Mouse (Mus musculus): ENCODE measurements at regions not wholly inside any gene's neighbourhood (a gene's known extent, or its start where the extent isn't known, plus 50 kb on each side); places are given as distances from the start of the nearest gene placed in this dataset.

DNA sequence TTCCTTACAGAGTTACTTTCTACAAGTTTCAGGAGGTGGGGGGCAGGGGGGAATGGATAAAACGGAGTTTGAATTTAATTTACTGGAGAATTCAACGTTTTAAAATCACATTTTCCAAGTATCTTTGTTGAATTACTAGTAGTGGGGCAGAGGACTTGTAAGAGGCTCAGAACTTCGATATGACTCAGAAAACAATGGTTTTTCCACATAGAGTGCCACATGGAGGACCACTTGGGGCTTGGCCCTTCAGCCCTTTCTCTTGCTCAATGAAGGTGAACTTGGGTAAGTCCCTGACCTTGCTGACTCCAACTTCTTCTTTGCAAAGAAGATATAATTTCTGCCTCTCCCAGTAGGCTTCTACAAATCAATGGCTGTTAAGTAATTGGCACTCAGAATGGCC lies 99.8 kb downstream of the Etaa1 start:
- Histone ChIP-seq H3K9ac (ENCODE audit: low read length) (no peak overlapping the region), H3K4me1 (ENCODE audit: control insufficient read depth, insufficient read depth, low read length) (no peaks in the 10 kb centered on the region), H3K27ac (replicated peaks; ENCODE audit: low read depth, low read length) (no peak overlapping the region), H3K4me3 (ENCODE audit: low read depth, low read length) (no peak overlapping the region), H3K27me3 (ENCODE audit: control insufficient read depth, insufficient read depth, low read length) (no peaks in the 10 kb centered on the region), H3K9me3 (ENCODE audit: control insufficient read depth, low read length) (no peaks in the 10 kb centered on the region), H3K36me3 (ENCODE audit: control insufficient read depth, insufficient read depth, low read length) (no peaks in the 10 kb centered on the region), H3K4me2 (ENCODE audit: low read depth, severe bottlenecking) (no peak overlapping the region)
- no peak for DNase-seq (ENCODE audit: low spot score)
- ATAC-seq (ENCODE audit: insufficient number of reproducible peaks, low FRiP score, low TSS enrichment, low read depth), result no peak
- 61% methylated on average over 3 of the region's 3 CpGs for WGBS

DNA sequence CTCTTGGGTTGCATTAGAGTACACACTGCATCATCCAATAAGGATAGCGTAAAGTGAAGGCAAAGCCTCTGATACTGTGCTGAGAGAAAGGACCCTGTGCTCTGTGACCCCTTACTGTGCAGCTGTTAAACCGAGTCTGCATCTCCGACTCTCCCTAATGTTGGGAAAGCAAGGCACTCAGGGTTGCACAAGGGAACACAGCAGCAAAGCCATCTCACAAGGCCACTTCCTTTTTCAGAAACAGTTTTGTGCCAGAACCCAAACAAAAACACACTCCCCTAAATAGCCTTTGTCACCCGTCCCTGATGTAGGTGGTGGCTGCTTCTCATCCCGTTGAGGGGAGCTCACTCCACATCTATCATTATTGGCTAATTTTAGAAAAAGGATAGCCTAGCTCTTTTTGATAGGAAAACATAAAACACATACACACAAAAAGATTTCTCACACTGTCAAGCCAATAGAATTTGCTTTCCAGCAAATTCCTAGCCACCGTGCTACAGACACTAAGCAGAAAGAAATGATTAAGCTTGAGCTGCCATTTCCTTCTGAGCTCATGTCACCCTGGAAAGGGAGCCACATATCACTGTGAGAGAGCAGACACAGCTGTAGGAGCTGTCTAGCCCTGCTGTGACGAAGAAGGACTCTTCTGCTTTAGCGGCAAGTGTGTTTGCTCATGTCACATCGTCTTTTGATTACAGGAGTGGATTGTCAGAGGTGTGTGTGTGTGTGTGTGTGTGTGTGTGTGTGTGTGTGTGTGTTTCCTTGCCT lies 94.1 kb downstream of the Etaa1 start:
- H3K4me3 ChIP-seq (ENCODE audit: low read depth, low read length), result no peak overlapping the region
- no peak overlapping the region for H3K9ac ChIP-seq (ENCODE audit: low read length)
- WGBS, result 49% methylated on average over 9 of the region's 9 CpGs
- H3K27me3 ChIP-seq (ENCODE audit: control insufficient read depth, insufficient read depth, low read length), result no peaks in the 10 kb centered on the region
- no peaks in the 10 kb centered on the region for H3K4me1 ChIP-seq (ENCODE audit: control insufficient read depth, insufficient read depth, low read length)
- no peaks in the 10 kb centered on the region for H3K9me3 ChIP-seq (ENCODE audit: control insufficient read depth, low read length)
- DNase-seq (ENCODE audit: low spot score) (no peak), ATAC-seq (ENCODE audit: insufficient number of reproducible peaks, low FRiP score, low TSS enrichment, low read depth) (no peak)
- H3K27ac ChIP-seq (replicated peaks; ENCODE audit: low read depth, low read length), result no peak overlapping the region
- no peak overlapping the region for H3K4me2 ChIP-seq (ENCODE audit: low read depth, severe bottlenecking)
- no peaks in the 10 kb centered on the region for H3K36me3 ChIP-seq (ENCODE audit: control insufficient read depth, insufficient read depth, low read length)

DNA sequence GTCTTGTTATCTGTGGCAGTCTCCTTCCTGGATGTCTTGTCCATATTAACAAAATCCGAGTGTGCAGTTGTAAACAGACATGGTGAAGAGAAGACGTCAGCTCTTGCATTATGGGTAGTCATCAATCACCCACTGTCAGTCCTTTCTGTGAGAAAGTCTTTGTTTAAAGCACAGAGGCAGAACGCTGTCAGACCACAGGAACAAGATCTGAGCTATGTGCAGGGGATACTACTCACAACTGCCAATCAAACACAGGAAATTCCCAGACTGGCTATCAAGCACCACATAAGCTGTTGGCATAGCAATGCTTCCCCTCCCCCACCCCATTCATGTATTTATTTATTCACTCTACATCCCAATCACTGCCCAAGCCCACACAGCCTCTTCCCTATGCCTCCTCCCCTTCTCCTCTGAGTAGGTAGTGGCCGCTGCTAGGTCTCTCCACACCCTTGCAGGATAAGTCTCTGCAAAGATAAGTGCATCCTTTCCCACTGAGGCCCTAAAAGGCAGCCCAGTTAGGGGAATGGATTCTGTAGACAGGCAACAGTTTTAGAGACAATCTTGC lies 88.8 kb downstream of the Etaa1 start:
- no peaks in the 10 kb centered on the region; the same call in 1 of the 2 replicates for H3K4me1 ChIP-seq (ENCODE audit: control insufficient read depth, insufficient read depth, low read length)
- H3K9ac ChIP-seq (ENCODE audit: low read length), result no peak overlapping the region
- no peak overlapping the region for H3K27ac ChIP-seq (replicated peaks; ENCODE audit: low read depth, low read length)
- no peak for DNase-seq (ENCODE audit: low spot score)
- no peak overlapping the region for H3K4me3 ChIP-seq (ENCODE audit: low read depth, low read length)
- no peak overlapping the region for H3K4me2 ChIP-seq (ENCODE audit: low read depth, severe bottlenecking)
- no peaks in the 10 kb centered on the region for H3K36me3 ChIP-seq (ENCODE audit: control insufficient read depth, insufficient read depth, low read length)
- H3K9me3 ChIP-seq (ENCODE audit: control insufficient read depth, low read length), result no peaks in the 10 kb centered on the region
- no peaks in the 10 kb centered on the region for H3K27me3 ChIP-seq (ENCODE audit: control insufficient read depth, insufficient read depth, low read length)
- 49% methylated on average over 4 of the region's 4 CpGs for WGBS
- ATAC-seq (ENCODE audit: insufficient number of reproducible peaks, low FRiP score, low TSS enrichment, low read depth), result no peak

DNA sequence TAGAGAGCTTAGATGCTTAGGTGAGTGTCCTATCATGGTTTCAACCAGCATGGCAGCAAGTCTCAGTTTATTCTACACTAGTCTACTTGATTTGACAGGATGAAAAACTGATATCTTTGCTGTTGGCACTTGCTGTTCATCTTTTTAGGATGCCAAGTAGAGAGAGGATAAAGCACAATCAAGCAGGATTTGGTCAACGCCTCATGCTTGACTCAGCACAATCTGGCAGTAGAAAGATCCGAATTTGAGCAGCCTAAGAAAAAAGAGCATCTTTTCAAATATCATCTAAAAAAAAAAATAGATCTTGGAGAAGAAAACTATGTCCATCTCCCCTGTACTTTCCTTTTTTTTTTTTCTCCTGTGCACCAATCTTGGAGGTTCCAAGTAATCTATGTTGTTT lies 83.0 kb downstream of the Etaa1 start:
- H3K27ac ChIP-seq (replicated peaks; ENCODE audit: low read depth, low read length), result no peak overlapping the region
- no peaks in the 10 kb centered on the region for H3K4me1 ChIP-seq (ENCODE audit: control insufficient read depth, insufficient read depth, low read length)
- H3K27me3 ChIP-seq (ENCODE audit: control insufficient read depth, insufficient read depth, low read length), result no peaks in the 10 kb centered on the region
- H3K9ac ChIP-seq (ENCODE audit: low read length), result no peak overlapping the region
- ATAC-seq (ENCODE audit: insufficient number of reproducible peaks, low FRiP score, low TSS enrichment, low read depth) (no peak), DNase-seq (ENCODE audit: low spot score) (no peak)
- H3K36me3 ChIP-seq (ENCODE audit: control insufficient read depth, insufficient read depth, low read length), result no peaks in the 10 kb centered on the region
- H3K9me3 ChIP-seq (ENCODE audit: control insufficient read depth, low read length), result no peaks in the 10 kb centered on the region
- no peak overlapping the region for H3K4me3 ChIP-seq (ENCODE audit: low read depth, low read length)
- WGBS, result 94% methylated on average over 2 of the region's 2 CpGs
- H3K4me2 ChIP-seq (ENCODE audit: low read depth, severe bottlenecking), result no peak overlapping the region

GRCm38 (mm10) chr11:17871920-17872319 lies 81.8 kb downstream of the Etaa1 start:
- ATAC-seq (ENCODE audit: insufficient number of reproducible peaks, low FRiP score, low TSS enrichment, low read depth), result no peak
- 53% methylated on average over 7 of the region's 7 CpGs for WGBS
- Histone ChIP-seq H3K9me3 (ENCODE audit: control insufficient read depth, low read length) (no peaks in the 10 kb centered on the region), H3K4me1 (ENCODE audit: control insufficient read depth, insufficient read depth, low read length) (no peaks in the 10 kb centered on the region), H3K4me3 (ENCODE audit: low read depth, low read length) (no peak overlapping the region), H3K27me3 (ENCODE audit: control insufficient read depth, insufficient read depth, low read length) (no peaks in the 10 kb centered on the region), H3K36me3 (ENCODE audit: control insufficient read depth, insufficient read depth, low read length) (no peaks in the 10 kb centered on the region), H3K4me2 (ENCODE audit: low read depth, severe bottlenecking) (no peak overlapping the region), H3K27ac (replicated peaks; ENCODE audit: low read depth, low read length) (no peak overlapping the region), H3K9ac (ENCODE audit: low read length) (no peak overlapping the region)
- DNase-seq (ENCODE audit: low spot score), result no peak

DNA sequence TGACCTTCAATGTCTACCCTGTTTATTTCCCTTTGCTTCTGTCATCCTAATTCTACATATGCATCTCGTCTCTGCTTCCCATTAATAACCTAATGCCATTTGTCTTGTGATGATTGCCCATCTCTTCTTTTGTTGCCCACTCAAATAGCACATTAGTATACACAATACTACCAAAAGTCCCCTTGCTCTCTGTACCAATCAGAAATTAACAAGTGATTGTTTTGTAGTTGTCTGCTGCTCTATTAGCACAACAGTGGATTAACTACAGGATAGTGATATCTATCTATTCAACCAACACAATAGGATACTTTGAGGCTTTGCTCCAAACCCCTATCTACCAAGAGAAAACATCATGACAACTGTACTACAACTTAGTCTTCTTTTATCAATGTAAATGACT lies 70.4 kb downstream of the Etaa1 start:
- no peak overlapping the region for H3K4me2 ChIP-seq (ENCODE audit: low read depth, severe bottlenecking)
- H3K36me3 ChIP-seq (ENCODE audit: control insufficient read depth, insufficient read depth, low read length), result no peaks in the 10 kb centered on the region
- ATAC-seq (ENCODE audit: insufficient number of reproducible peaks, low FRiP score, low TSS enrichment, low read depth) (no peak), DNase-seq (ENCODE audit: low spot score) (no peak)
- no peaks in the 10 kb centered on the region for H3K4me1 ChIP-seq (ENCODE audit: control insufficient read depth, insufficient read depth, low read length)
- no peaks in the 10 kb centered on the region for H3K9me3 ChIP-seq (ENCODE audit: control insufficient read depth, low read length)
- no peak overlapping the region for H3K9ac ChIP-seq (ENCODE audit: low read length)
- H3K27me3 ChIP-seq (ENCODE audit: control insufficient read depth, insufficient read depth, low read length), result no peaks in the 10 kb centered on the region
- no peak overlapping the region for H3K27ac ChIP-seq (replicated peaks; ENCODE audit: low read depth, low read length)
- no peak overlapping the region for H3K4me3 ChIP-seq (ENCODE audit: low read depth, low read length)
- WGBS, result 78% methylated on average over 1 of the region's 1 CpGs
